Mouse (Mus musculus): ENCODE measurements around the gene Tubg1.
"Not testable (repeated sequence)": the region's sequence is repeated elsewhere in the genome, so short reads cannot be mapped to it uniquely, and the experiment has no call there.

DNA sequence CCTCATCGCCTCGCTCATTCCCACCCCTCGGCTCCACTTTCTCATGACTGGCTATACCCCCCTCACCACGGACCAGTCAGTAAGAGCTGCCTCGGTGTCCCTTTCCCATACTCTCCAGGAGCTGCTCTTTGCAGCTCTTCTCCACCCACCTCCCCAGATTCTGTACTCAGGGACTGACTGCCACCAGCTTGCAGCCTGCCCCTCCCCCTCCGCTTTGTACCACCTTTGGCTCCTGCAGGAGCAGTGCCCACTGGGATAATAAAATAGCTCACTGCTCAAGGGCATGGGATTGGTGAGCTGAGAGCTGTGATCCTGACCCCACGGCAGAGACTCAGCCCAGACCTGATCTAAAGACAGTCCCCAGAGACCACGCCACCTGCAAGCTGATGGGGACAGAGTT lies 4.8 kb downstream of the Tubg1 start:
- not testable (repeated sequence) for TF ChIP-seq CTCF (IDR thresholded peaks at IDR 0.05; ENCODE audit: borderline replicate concordance, insufficient read depth, low read depth, low read length); POLR2A (IDR thresholded peaks at IDR 0.05; ENCODE audit: borderline replicate concordance, insufficient read depth, low read length)

Data from cerebellum, adult 2 months (tissue).